Mouse (Mus musculus) neutrophil, adult 83 days (primary cell): ENCODE data around the gene Gpatch2. TPM values are rescaled to one million over a fixed set of nuclear protein-coding genes. Genes with fewer than 3 reads are reported as not detected.

Experiments
- total RNA-seq, 2 experiments: library from RNA; stranded (reverse); gene quantifications; one replicate each; pipeline ENCODE4 v1.2.4; 2023

Gene Gpatch2
- 10 to 100 TPM in 1 of 2 experiments, 1 to 10 TPM in 1; 9.3 to 10.2 TPM for total RNA-seq

GRCm38 (mm10) chr1:187215181-187216116 lies at the start of gene Gpatch2, which contains the start of gene Spata17:
Gpatch2 (plus strand) TSS chr1:187215508.
Spata17 (minus strand) TSS chr1:187215465.

Other genes with a start within 250 kb of the Gpatch2 start
- gene D1Pas1, start 248.1 kb upstream of the Gpatch2 start, total RNA-seq, result not detected
- gene Spata17, start within 50 bp of the Gpatch2 start, total RNA-seq, result not detected